Mouse (Mus musculus): ENCODE data around the gene Vmn2r88. TPM values are rescaled to one million over a fixed set of nuclear protein-coding genes. Genes with fewer than 3 reads are reported as not detected.
"Not testable (repeated sequence)": the region's sequence is repeated elsewhere in the genome, so short reads cannot be mapped to it uniquely, and the experiment has no call there.

Gene Vmn2r88
- polyA plus RNA-seq (2016; fragmentation: Nextera tagmentation; extraction: Ambion mirVana): not detected in 2 replicates

GRCm38 (mm10) chr14:51410520-51410919 lies at the start of gene Vmn2r88:
TSS of gene Vmn2r88 (plus strand) at chr14:51410820.
- no peak within 1 kb of the TSS for H3K27ac ChIP-seq
- H3K4me1 ChIP-seq: no peaks in the 10 kb centered on the region
- 81% methylated on average over 1 of the region's 1 CpGs for WGBS
- H3K9ac ChIP-seq: no peak within 1 kb of the TSS
- H3K4me2 ChIP-seq (replicated peaks): no peak within 1 kb of the TSS
- H3K27me3 ChIP-seq: no peaks in the 10 kb centered on the region
- no peak for ATAC-seq (ENCODE audit: low FRiP score)
- no peaks in the 10 kb centered on the region for H3K36me3 ChIP-seq
- H3K9me3 ChIP-seq (replicated peaks): no peaks in the 10 kb centered on the region
- no peak within 1 kb of the TSS for H3K4me3 ChIP-seq

- Histone ChIP-seq H3K9ac (no peak within 1 kb of the TSS), H3K36me3 (no peaks in the 10 kb centered on the region), H3K27ac (no peak within 1 kb of the TSS), H3K4me1 (no peaks in the 10 kb centered on the region), H3K27me3 (peaks cover 6% of the 10 kb centered on the region; the same call in 1 of the 2 replicates), H3K4me3 (no peak within 1 kb of the TSS), H3K4me2 (replicated peaks) (no peak within 1 kb of the TSS), H3K9me3 (replicated peaks) (no peaks in the 10 kb centered on the region)
- ATAC-seq (ENCODE audit: low FRiP score): no peak
- 84% methylated on average over 1 of the region's 1 CpGs for WGBS
These were observed 49.2 kb upstream of the Vmn2r88 start, which contains the start of gene Gm7247 for GRCm38 (mm10) chr14:51361456-51361855. TSS of gene Gm7247 (plus strand) at chr14:51361756.

GRCm38 (mm10) chr14:51382805-51383204 lies 27.8 kb upstream of the Vmn2r88 start:
- Histone ChIP-seq H3K27ac (no peak overlapping the region), H3K4me3 (no peak overlapping the region), H3K4me2 (replicated peaks) (no peak overlapping the region), H3K9ac (no peak overlapping the region), H3K9me3 (replicated peaks) (peaks cover 20% of the 10 kb centered on the region), H3K4me1 (no peaks in the 10 kb centered on the region), H3K27me3 (no peaks in the 10 kb centered on the region), H3K36me3 (no peaks in the 10 kb centered on the region)
- ATAC-seq (ENCODE audit: low FRiP score): no peak
- 95% methylated on average over 20 of the region's 20 CpGs for WGBS

GRCm38 (mm10) chr14:51384351-51384750 lies 26.3 kb upstream of the Vmn2r88 start:
- H3K27me3 ChIP-seq: no peaks in the 10 kb centered on the region
- H3K9ac ChIP-seq: no peak overlapping the region
- no peak overlapping the region for H3K27ac ChIP-seq
- no peaks in the 10 kb centered on the region for H3K36me3 ChIP-seq
- H3K4me1 ChIP-seq: no peaks in the 10 kb centered on the region
- no peak overlapping the region for H3K4me3 ChIP-seq
- ATAC-seq (ENCODE audit: low FRiP score): peak; percentile 39
- WGBS: 95% methylated on average over 10 of the region's 10 CpGs
- H3K9me3 ChIP-seq (replicated peaks): peaks cover 25% of the 10 kb centered on the region
- no peak overlapping the region for H3K4me2 ChIP-seq (replicated peaks)

DNA sequence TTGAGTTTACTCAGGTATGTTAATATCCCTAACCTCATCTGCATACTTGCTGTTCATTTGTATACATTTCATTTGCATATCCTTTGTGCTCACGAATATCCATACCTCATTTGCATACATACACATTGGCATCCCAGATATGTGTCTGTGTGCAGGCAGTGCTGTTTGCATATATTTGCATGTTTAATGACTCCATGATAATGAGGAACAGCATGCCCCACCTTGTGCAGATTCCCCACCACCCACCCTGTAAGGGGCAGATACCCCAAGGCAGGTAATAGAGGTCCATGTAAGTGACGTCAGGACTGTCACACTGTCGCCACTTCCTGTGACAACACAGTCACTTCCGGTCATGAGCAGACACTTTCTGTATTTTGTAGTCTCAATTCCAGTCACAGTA lies 24.9 kb upstream of the Vmn2r88 start:
- peak; percentile 85 for ATAC-seq (ENCODE audit: low FRiP score)
- Histone ChIP-seq H3K4me2 (replicated peaks) (no peak overlapping the region), H3K9me3 (replicated peaks) (peaks cover 25% of the 10 kb centered on the region), H3K4me1 (no peaks in the 10 kb centered on the region), H3K9ac (no peak overlapping the region), H3K27ac (no peak overlapping the region), H3K27me3 (no peaks in the 10 kb centered on the region), H3K36me3 (no peaks in the 10 kb centered on the region), H3K4me3 (no peak overlapping the region)
- 64% methylated on average over 4 of the region's 4 CpGs for WGBS

DNA sequence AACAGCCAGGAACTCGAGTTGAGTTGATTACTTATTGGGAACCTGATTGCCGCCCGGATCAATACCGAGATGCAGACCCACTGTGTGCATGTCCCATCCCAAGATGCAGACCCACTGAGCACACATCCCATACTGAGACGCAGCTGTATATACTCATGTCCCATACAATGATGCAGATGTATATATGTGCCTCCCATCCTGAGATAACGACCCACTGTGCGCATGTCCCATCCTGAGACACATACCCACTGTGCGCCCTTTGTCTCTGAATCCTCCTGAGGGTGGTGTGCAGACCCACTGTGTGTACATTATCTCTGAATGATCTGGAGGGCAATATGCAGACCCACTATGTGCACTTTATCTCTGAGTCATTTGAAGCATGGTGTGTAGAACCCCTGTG lies 22.9 kb upstream of the Vmn2r88 start:
- no peak for ATAC-seq (ENCODE audit: low FRiP score)
- no peaks in the 10 kb centered on the region for H3K36me3 ChIP-seq
- 96% methylated on average over 8 of the region's 8 CpGs for WGBS

GRCm38 (mm10) chr14:51388222-51388621 lies 22.4 kb upstream of the Vmn2r88 start:
- Histone ChIP-seq H3K4me2 (replicated peaks) (no peak overlapping the region), H3K27me3 (no peaks in the 10 kb centered on the region), H3K4me1 (no peaks in the 10 kb centered on the region), H3K4me3 (no peak overlapping the region), H3K9me3 (replicated peaks) (peaks cover 18% of the 10 kb centered on the region), H3K36me3 (no peaks in the 10 kb centered on the region), H3K27ac (no peak overlapping the region), H3K9ac (no peak overlapping the region)
- ATAC-seq (ENCODE audit: low FRiP score): no peak
- WGBS: 91% methylated on average over 9 of the region's 9 CpGs

More for the DNA sequence above, 22.9 kb upstream of the Vmn2r88 start:
- Histone ChIP-seq H3K9ac (no peak overlapping the region), H3K4me2 (replicated peaks) (no peak overlapping the region), H3K4me1 (no peaks in the 10 kb centered on the region), H3K9me3 (replicated peaks) (peaks cover 22% of the 10 kb centered on the region), H3K27me3 (no peaks in the 10 kb centered on the region), H3K27ac (no peak overlapping the region), H3K4me3 (no peak overlapping the region)

DNA sequence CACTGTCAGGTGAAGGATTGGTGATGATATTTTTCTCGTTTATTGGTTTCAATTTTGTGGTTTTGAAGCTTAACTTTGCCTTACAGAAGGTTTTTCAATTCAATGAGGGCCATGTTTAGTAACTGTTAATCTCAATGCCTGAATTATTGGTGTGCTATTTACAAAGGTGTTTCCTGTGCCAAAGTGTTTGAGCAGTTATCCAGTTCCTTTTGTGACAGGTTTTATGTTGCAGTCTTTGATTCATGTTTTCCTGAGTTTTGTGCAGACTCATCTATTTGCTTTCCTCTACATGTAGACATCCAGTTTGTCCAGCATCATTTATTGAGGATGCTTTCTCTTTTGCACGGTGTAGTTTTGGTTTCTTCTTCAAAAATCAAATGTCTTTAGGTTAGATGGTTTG lies 13.3 kb downstream of the Vmn2r88 start:
- H3K4me1 ChIP-seq: no peaks in the 10 kb centered on the region
- H3K36me3 ChIP-seq: no peaks in the 10 kb centered on the region
- no peaks in the 10 kb centered on the region for H3K27me3 ChIP-seq
- no peak overlapping the region for H3K27ac ChIP-seq
- WGBS: 66% methylated on average over 2 of the region's 2 CpGs
- no peak overlapping the region for H3K4me2 ChIP-seq (replicated peaks)
- no peak overlapping the region for H3K4me3 ChIP-seq
- H3K9ac ChIP-seq: no peak overlapping the region
- ATAC-seq (ENCODE audit: low FRiP score): no peak
- H3K9me3 ChIP-seq (replicated peaks): no peaks in the 10 kb centered on the region

GRCm38 (mm10) chr14:51430138-51430537 lies 19.5 kb downstream of the Vmn2r88 start:
- not testable (repeated sequence) for H3K9ac ChIP-seq, H3K4me3 ChIP-seq

GRCm38 (mm10) chr14:51434546-51434945 lies 23.9 kb downstream of the Vmn2r88 start:
- Histone ChIP-seq H3K4me2 (replicated peaks) (no peak overlapping the region), H3K36me3 (no peaks in the 10 kb centered on the region), H3K27ac (no peak overlapping the region), H3K27me3 (no peaks in the 10 kb centered on the region), H3K9ac (no peak overlapping the region), H3K9me3 (replicated peaks) (peaks cover 15% of the 10 kb centered on the region), H3K4me1 (no peaks in the 10 kb centered on the region), H3K4me3 (no peak overlapping the region)
- ATAC-seq (ENCODE audit: low FRiP score): peak; percentile 52; the same call in 1 of the 2 replicates
- 91% methylated on average over 16 of the region's 16 CpGs for WGBS

More at GRCm38 (mm10) chr14:51430138-51430537, 19.5 kb downstream of the Vmn2r88 start:
- H3K4me2 ChIP-seq (replicated peaks); H3K36me3 ChIP-seq; H3K9me3 ChIP-seq (replicated peaks); H3K27me3 ChIP-seq; H3K27ac ChIP-seq; ATAC-seq (ENCODE audit: low FRiP score); H3K4me1 ChIP-seq: not testable (repeated sequence)

DNA sequence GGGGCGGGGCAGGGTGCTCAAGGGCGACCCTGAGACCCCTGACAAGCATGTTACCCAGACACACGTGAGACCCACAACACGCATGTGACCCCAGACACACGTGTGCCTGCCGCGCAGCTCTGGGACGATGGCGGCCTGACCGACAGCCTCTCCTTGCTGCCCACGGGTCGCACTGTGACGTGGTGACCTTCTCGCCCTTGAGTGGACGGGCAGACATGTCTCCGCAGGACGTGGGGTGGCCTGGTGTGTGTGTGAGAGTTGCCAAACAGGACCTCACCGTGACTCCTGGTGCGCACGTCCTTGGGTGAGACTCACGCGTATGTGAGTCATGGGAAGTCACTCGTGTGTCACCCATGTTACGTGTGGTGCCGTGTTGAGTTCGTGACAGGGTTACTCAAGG lies 24.4 kb downstream of the Vmn2r88 start:
- H3K9ac ChIP-seq: no peak overlapping the region

GRCm38 (mm10) chr14:51438955-51439354 lies 28.3 kb downstream of the Vmn2r88 start:
- no peak overlapping the region for H3K4me2 ChIP-seq (replicated peaks)
- no peaks in the 10 kb centered on the region for H3K27me3 ChIP-seq
- ATAC-seq (ENCODE audit: low FRiP score): no peak
- H3K27ac ChIP-seq: no peak overlapping the region
- 73% methylated on average over 4 of the region's 4 CpGs for WGBS
- no peaks in the 10 kb centered on the region for H3K4me1 ChIP-seq
- H3K4me3 ChIP-seq: no peak overlapping the region
- H3K36me3 ChIP-seq: no peaks in the 10 kb centered on the region
- no peak overlapping the region for H3K9ac ChIP-seq
- peaks cover 15% of the 10 kb centered on the region for H3K9me3 ChIP-seq (replicated peaks)

More for the DNA sequence above, 24.4 kb downstream of the Vmn2r88 start:
- no peak overlapping the region for H3K4me3 ChIP-seq
- H3K36me3 ChIP-seq: no peaks in the 10 kb centered on the region
- no peaks in the 10 kb centered on the region for H3K27me3 ChIP-seq
- no peak overlapping the region for H3K27ac ChIP-seq
- H3K4me2 ChIP-seq (replicated peaks): no peak overlapping the region
- peaks cover 15% of the 10 kb centered on the region for H3K9me3 ChIP-seq (replicated peaks)
- ATAC-seq (ENCODE audit: low FRiP score): peak; percentile 22; the same call in 1 of the 2 replicates
- WGBS: 95% methylated on average over 26 of the region's 26 CpGs
- no peaks in the 10 kb centered on the region for H3K4me1 ChIP-seq

DNA sequence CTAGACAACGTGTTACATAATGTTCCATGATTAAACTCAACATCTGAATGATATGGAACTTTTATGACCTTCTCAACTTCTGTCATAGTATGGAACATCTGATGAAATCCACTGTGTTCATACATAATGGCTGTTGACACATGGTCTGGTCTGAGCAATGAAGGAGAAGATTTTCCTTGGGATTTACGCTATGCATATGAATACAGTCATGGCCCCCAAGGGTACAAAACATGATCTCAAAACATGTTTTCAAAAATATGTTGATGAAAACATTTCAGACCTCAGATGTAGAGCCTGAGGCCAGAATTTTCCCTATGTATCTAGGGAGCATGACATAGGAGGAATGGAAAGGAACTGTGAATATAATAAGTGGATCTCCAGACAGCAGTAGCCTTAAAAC lies 40.9 kb downstream of the Vmn2r88 start, which contains the start of gene Vmn2r89:
Gene Vmn2r89 (plus strand): TSS at position 301 of the 400 bp plus-strand sequence.
- H3K36me3 ChIP-seq; ATAC-seq (ENCODE audit: low FRiP score); H3K4me2 ChIP-seq (replicated peaks); H3K27me3 ChIP-seq; H3K9ac ChIP-seq; H3K4me1 ChIP-seq; H3K9me3 ChIP-seq (replicated peaks); H3K27ac ChIP-seq; H3K4me3 ChIP-seq: not testable (repeated sequence)
- 73% methylated on average over 2 of the region's 2 CpGs for WGBS
